Mouse (Mus musculus) embryonic facial prominence, embryonic 12.5 days (tissue): Measurements from ENCODE around the gene Katnbl1. TPM values are rescaled to one million over a fixed set of nuclear protein-coding genes. Genes with fewer than 3 reads are reported as not detected.

Source experiments
- ATAC-seq: fragments of 200-750 bp; cut with Nextera tagmentation; 2 replicates; pipeline ENCODE4 v1.8.0; 2017; ENCODE audit not compliant: insufficient number of reproducible peaks, insufficient read depth, low FRiP score, low TSS enrichment
- H3K27ac ChIP-seq: fragments of 300-500 bp; sonication (generic); 2 replicates; pipeline ENCODE4 v1.5.1; 2016; ENCODE audit warnings: mild to moderate bottlenecking
- H3K27me3 ChIP-seq: fragments of 300-500 bp; sonication (generic); 2 replicates; pipeline ENCODE4 v1.6.1; 2016; ENCODE audit warnings: mild to moderate bottlenecking, moderate library complexity
- H3K36me3 ChIP-seq: fragments of 300-500 bp; sonication (generic); 2 replicates; pipeline ENCODE4 v1.6.1; 2016; ENCODE audit warnings: mild to moderate bottlenecking
- H3K4me1 ChIP-seq: fragments of 300-500 bp; sonication (generic); 2 replicates; pipeline ENCODE4 v1.6.1; 2016
- H3K4me2 ChIP-seq: fragments of 300-500 bp; sonication (generic); replicated peaks from 2 replicates; pipeline ENCODE4 v1.6.1; 2016; ENCODE audit warnings: mild to moderate bottlenecking, moderate library complexity
- H3K4me3 ChIP-seq: fragments of 300-500 bp; sonication (generic); 2 replicates; pipeline ENCODE4 v1.5.1; 2016; ENCODE audit warnings: mild to moderate bottlenecking
- H3K9ac ChIP-seq: fragments of 300-500 bp; sonication (generic); 2 replicates; pipeline ENCODE4 v1.6.1; 2016; ENCODE audit warnings: mild to moderate bottlenecking, moderate library complexity
- H3K9me3 ChIP-seq: fragments of 300-500 bp; sonication (generic); 2 replicates; pipeline ENCODE4 v1.6.1; 2016; ENCODE audit warnings: mild to moderate bottlenecking, moderate library complexity
- WGBS: fragments of 180-500 bp; shearing (Covaris S2); methylation state at CpG from one replicate; pipeline ENCODE4 v1.1.7; 2016; 5-methylcytosine and 5-hydroxymethylcytosine counted together
- polyA plus RNA-seq: library from polyadenylated mRNA; unstranded; fragments of >200 nt; fragmentation: Nextera tagmentation; extraction: Ambion mirVana; gene quantifications from 2 replicates; pipeline ENCODE4 v1.2.1, GENCODE M21; 2016

Katnbl1 gene
- polyA plus RNA-seq, 1 experiment from 2014 or later: 50.3 TPM

DNA sequence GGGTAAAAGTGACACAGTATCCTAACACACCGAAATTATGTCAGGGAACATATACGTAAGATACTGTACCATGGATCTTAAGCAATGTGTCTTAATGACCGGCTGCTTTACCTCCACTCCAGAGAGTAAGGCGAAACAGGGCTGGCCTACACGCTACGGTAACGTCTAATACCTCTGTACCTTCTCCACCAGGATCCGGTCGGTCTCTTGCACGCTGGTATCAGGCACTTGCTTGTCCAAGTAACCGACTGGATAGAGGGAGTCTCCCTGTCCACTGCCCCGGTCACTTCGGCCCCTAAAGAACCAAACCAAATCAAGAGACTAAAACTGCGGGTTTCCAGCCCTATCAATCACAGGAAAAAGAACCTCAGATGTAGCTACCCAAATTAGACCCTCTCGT, 11.8 kb upstream of the Katnbl1 start:
- peak overlapping the region; percentile 87 for H3K4me2 ChIP-seq
- no peak for ATAC-seq
- WGBS: 17% methylated on average over 15 of the region's 15 CpGs

DNA sequence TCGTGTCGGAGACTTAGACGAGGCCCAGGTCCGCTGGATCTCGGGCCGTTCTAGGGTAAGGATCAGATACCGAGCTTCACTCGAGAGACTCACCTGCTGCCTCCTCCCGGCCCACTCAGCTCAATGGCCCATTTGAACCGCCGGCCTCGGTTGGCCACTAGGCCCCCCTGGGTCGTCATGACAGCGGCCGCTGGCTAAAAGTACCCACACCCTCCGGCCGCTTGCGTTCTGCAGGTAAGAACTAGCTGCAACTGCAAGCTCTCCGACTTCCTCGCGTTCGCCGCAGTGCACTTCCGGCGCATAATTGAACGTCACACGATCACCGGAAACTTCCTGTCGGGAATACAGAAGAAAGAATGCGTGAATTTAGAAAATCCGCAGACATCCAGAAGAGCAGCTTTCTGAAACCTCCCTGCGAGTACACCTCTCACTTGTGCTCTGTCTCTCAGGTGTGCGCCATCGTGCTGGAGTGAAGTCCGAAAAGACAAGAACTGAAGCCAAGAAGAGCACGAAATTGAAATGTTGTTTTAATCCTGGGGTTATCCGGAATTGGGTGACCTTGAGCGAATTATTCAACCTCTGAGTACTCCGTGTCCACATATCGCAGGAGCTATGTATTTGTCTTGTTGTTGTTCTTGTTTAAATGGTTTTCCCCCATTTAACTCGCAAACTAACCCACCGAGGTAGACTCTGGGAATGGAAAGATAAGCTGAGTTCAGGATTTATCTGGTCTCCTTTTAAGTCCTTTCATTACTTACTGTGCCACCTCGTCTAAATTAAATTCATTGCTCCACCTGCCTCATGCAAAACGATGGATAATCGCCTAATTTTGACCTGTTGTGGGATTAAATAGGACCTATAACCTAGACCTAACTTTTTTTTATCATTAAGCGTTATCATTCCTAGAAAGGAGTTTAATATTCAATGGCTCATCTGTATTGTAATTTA, 11.0 kb upstream of the Katnbl1 start, which contains the start of gene Emc4:
Gene Emc4, minus strand, starts transcription at position 302 of the 948 bp plus-strand sequence.
- Histone ChIP-seq H3K27me3 (no peaks in the 10 kb centered on the region), H3K27ac (peak within 1 kb of the TSS; percentile 90), H3K9me3 (no peaks in the 10 kb centered on the region), H3K36me3 (peaks cover 20% of the 10 kb centered on the region), H3K4me1 (peaks cover 8% of the 10 kb centered on the region), H3K4me3 (peak within 1 kb of the TSS; percentile 90), H3K9ac (peak within 1 kb of the TSS; percentile 72), H3K4me2 (peak within 1 kb of the TSS; percentile 87)
- peak; percentile 74; the same call in 1 of the 2 replicates for ATAC-seq
- 2% methylated on average over 46 of the region's 46 CpGs for WGBS

More for the DNA sequence above, 11.8 kb upstream of the Katnbl1 start:
- H3K4me3 ChIP-seq: peak overlapping the region; percentile 90
- H3K27me3 ChIP-seq: no peaks in the 10 kb centered on the region
- H3K9me3 ChIP-seq: no peaks in the 10 kb centered on the region
- H3K9ac ChIP-seq: peak overlapping the region; percentile 72
- no peak overlapping the region for H3K27ac ChIP-seq
- H3K4me1 ChIP-seq: peaks cover 8% of the 10 kb centered on the region
- peaks cover 25% of the 10 kb centered on the region for H3K36me3 ChIP-seq

DNA sequence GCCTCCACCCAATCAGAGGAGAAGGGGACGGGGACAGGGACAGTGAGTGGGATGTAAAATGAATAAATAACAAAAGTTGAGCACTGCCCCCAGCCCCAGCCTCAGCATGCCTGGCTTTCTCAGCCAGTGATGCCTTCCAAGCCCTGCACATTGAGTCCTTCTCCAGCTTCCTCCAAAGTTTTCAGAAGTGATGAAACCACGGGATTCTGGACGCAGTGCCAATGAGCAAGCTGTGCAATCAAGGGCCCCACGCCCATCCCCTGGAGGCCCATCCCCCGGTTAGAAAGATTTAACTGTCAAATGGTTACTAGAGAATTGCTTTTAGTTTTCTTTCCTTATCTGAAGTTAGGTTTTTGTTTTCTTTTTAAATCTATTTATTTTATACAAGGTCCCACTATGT, 9.1 kb upstream of the Katnbl1 start:
- 0 out of 2 replicates have a peak, but pooled peaks cover 3% of the 10 kb centered on the region for H3K36me3 ChIP-seq
- H3K27ac ChIP-seq: no peak overlapping the region
- no peak overlapping the region for H3K4me3 ChIP-seq
- H3K4me2 ChIP-seq: no peak overlapping the region
- no peaks in the 10 kb centered on the region for H3K9me3 ChIP-seq
- H3K4me1 ChIP-seq: peaks cover 8% of the 10 kb centered on the region
- no peak for ATAC-seq
- H3K27me3 ChIP-seq: no peaks in the 10 kb centered on the region
- no peak overlapping the region for H3K9ac ChIP-seq
- WGBS: 68% methylated on average over 5 of the region's 5 CpGs

DNA sequence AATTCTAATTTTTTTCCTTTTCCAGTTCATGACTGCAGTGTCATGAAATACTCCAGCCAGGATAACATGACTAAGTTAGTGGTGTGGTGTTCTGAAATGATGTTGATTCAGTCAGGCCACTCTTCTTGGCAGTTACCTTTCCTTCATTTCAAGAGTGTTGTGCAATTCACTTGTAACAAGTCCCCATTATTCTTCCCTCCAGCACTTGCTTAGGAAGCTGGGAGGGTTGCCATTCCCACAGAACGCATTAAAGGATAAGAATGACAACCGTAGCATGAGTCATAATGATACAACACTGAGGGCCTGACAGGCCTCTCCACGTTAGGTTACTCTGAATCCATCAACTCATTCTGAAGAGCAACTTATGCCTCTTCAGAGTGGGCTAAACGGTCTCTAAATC, 5.9 kb upstream of the Katnbl1 start:
- H3K4me1 ChIP-seq: no peaks in the 10 kb centered on the region
- WGBS: 63% methylated on average over 4 of the region's 4 CpGs

DNA sequence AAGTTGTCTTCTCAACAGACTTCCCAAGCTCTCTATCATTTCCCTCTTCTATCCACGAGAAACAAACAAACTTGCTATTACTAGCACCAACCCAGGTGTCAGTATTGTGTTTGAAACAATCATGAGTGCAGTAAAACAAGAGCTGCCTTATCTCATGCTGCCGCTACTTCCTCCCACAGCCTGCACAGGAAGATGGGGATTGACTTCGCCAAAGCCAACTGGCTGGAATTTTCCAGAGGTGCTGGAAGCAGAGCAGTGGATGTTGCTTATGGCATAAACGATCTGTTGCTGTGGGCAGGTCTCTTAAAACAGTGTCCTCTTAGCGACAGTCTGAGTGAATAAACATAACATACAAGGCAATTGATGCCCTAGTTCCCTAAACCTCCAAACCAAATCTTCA, 4.4 kb upstream of the Katnbl1 start:
- Histone ChIP-seq H3K4me3 (no peak overlapping the region), H3K36me3 (no peaks in the 10 kb centered on the region)
- ATAC-seq: no peak

More for the DNA sequence above, 5.9 kb upstream of the Katnbl1 start:
- Histone ChIP-seq H3K4me2 (no peak overlapping the region), H3K9me3 (no peaks in the 10 kb centered on the region), H3K27ac (no peak overlapping the region), H3K36me3 (no peaks in the 10 kb centered on the region), H3K4me3 (no peak overlapping the region), H3K27me3 (no peaks in the 10 kb centered on the region), H3K9ac (no peak overlapping the region)
- ATAC-seq: no peak

DNA sequence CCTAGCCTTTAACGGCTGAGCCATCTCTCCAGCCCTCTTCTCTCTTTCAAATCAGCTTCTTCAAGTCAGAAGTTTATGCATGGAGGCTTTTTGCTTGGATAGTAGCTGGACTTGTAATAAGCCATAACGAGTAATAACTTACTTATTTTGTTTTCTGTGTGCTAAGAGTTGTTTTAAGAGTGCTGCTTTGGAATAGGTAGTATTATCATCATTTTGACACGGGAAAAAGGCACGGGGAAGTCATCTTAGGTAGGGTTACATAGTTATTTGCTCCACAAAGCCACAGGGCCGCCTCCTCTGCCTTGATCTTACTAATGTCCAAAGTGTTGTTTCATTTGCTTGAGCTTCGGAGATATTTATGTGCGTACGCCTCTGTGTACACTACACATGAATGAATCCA, 1.1 kb downstream of the Katnbl1 start:
- H3K27ac ChIP-seq: no peak overlapping the region
- peak overlapping the region; percentile 95 for H3K9ac ChIP-seq
- H3K36me3 ChIP-seq: no peaks in the 10 kb centered on the region
- ATAC-seq: no peak
- peak overlapping the region; percentile 67 for H3K4me2 ChIP-seq
- H3K9me3 ChIP-seq: no peaks in the 10 kb centered on the region
- no peaks in the 10 kb centered on the region for H3K27me3 ChIP-seq
- H3K4me3 ChIP-seq: peak overlapping the region; percentile 93
- 47% methylated on average over 8 of the region's 8 CpGs for WGBS
- peaks cover 9% of the 10 kb centered on the region; the same call in 1 of the 2 replicates for H3K4me1 ChIP-seq

More for the DNA sequence above, 4.4 kb upstream of the Katnbl1 start:
- Histone ChIP-seq H3K27me3 (no peaks in the 10 kb centered on the region), H3K4me1 (no peaks in the 10 kb centered on the region), H3K9ac (no peak overlapping the region), H3K27ac (no peak overlapping the region), H3K4me2 (no peak overlapping the region), H3K9me3 (no peaks in the 10 kb centered on the region)
- WGBS: 59% methylated on average over 5 of the region's 5 CpGs

DNA sequence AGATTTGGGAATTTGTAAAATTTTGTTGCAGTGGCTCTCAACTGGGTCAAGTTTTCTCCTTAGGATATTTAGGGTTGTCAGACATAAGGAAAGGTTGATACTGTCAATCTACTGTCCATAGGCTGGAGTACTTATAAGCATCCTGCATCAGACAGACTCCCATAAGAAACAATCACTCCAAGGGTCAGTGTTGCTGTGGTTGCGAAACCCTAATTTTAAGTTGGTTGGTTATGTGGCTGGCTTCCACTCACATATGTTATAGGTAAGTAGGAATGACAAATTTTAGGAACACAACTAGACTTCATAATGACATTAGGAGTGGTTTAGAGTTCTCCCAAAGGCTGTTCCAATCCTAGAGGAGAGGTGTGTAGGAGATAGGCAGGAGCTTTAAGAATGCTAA, 2.2 kb downstream of the Katnbl1 start:
- Histone ChIP-seq H3K9ac (no peak overlapping the region), H3K27ac (no peak overlapping the region), H3K4me3 (no peak overlapping the region), H3K9me3 (no peaks in the 10 kb centered on the region), H3K4me2 (0 out of 2 replicates have a peak overlapping the region, but pooled peaks have one; percentile 67), H3K27me3 (no peaks in the 10 kb centered on the region), H3K4me1 (peaks cover 9% of the 10 kb centered on the region; the same call in 1 of the 2 replicates), H3K36me3 (no peaks in the 10 kb centered on the region)
- 91% methylated on average over 1 of the region's 1 CpGs for WGBS
- no peak for ATAC-seq

DNA sequence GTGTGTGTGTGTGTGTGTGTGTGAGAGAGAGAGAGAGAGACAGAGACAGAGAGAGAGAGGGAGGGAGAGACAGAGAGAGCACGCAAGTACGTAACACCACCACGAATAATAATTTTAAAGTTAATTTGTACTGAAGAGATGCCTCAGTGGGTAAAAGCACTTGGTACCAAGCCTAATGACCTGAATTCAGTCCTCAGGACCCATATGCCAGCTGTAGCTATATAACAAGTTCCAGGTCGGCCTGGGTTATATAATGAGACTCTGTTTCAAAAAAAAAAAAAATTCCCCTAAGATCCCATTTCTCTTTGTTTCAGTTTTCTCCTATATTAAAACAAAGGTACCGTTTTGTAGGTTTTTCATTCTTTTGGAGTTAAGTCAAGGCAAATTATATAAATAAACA, 11.8 kb downstream of the Katnbl1 start:
- Histone ChIP-seq H3K4me1 (peaks cover 2% of the 10 kb centered on the region; the same call in 1 of the 2 replicates), H3K4me3 (no peak overlapping the region), H3K4me2 (no peak overlapping the region), H3K27me3 (no peaks in the 10 kb centered on the region), H3K27ac (no peak overlapping the region), H3K36me3 (no peaks in the 10 kb centered on the region), H3K9ac (no peak overlapping the region), H3K9me3 (no peaks in the 10 kb centered on the region)
- ATAC-seq: no peak
- 83% methylated on average over 5 of the region's 5 CpGs for WGBS

DNA sequence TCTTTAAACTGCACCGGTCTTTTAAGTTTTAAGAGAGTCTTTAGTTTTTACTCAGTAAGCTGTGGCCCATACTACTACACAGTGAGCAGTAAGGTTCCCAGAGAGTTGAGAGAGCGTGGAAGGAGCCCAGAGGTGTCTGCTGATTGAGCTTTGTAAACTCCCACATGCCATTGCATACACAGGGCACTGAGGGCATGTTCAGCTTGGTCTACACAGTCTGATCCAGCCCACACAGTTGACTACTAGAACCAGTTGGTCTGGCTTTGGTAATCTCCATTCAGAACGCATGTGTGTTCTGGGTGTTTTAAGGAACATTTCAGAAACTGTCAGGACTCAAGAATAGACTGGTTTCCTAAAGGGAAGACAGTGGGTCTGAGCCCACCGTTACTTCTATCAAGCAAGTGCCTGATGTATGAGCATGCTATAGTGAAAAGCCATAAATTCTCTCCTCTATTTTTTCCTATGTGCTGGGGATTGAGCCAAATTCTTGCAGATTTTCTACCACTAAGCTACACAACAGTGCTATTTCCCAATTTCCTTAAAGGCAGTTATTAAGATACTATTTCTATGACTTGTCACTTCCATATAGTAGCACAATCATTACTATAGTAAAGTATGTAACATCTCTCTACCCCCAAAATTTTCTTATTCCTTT, 12.5 kb downstream of the Katnbl1 start:
- peaks cover 2% of the 10 kb centered on the region; the same call in 1 of the 2 replicates for H3K4me1 ChIP-seq
- WGBS: 89% methylated on average over 4 of the region's 4 CpGs
- no peaks in the 10 kb centered on the region for H3K9me3 ChIP-seq
- ATAC-seq: no peak
- no peaks in the 10 kb centered on the region for H3K27me3 ChIP-seq
- H3K4me3 ChIP-seq: no peak overlapping the region
- no peak overlapping the region for H3K27ac ChIP-seq
- H3K9ac ChIP-seq: no peak overlapping the region
- H3K36me3 ChIP-seq: no peaks in the 10 kb centered on the region
- H3K4me2 ChIP-seq: no peak overlapping the region

DNA sequence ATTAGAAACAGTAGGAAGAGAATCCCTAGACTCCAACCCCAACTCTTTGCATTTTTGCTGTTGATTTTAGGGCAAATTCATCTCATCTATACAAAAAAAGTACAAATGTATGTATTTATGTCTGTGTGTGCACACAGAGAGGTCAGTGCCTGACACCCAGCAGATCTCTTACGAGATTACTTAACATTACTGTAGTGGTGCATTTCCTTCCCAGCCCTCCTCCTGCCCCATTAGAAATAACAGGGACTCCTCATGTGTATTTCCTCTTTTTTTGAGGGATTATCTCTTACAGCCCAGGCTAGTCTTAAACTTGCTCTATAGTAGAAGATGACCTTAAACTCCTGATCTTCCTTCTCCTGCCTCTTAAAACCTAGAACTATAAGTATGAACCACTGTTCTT, 13.7 kb downstream of the Katnbl1 start:
- H3K4me3 ChIP-seq: no peak overlapping the region
- no peak for ATAC-seq
- no peaks in the 10 kb centered on the region for H3K9me3 ChIP-seq
- peaks cover 2% of the 10 kb centered on the region; the same call in 1 of the 2 replicates for H3K4me1 ChIP-seq
- no peak overlapping the region for H3K9ac ChIP-seq
- H3K27me3 ChIP-seq: no peaks in the 10 kb centered on the region
- H3K4me2 ChIP-seq: no peak overlapping the region
- H3K36me3 ChIP-seq: no peaks in the 10 kb centered on the region
- 83% methylated on average over 1 of the region's 1 CpGs for WGBS
- H3K27ac ChIP-seq: no peak overlapping the region

DNA sequence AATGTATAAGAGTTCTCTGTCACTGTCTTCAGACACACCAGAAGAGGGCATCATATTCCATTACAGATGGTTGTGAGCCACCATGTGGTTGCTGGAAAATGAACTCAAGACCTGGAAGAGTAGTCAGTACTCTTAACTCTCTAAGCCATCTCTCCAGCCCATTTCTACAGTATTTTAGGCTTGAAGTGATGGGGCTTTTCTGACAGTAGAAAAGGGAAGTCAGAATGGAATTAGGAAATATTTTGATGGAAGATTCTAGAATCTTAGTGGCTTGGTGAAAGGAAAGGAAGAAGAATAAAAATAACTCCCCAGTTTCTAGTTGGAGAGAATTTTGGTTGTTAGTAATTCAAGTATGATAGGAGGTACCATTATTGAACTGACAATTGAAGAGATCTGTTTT, 14.9 kb downstream of the Katnbl1 start:
- no peaks in the 10 kb centered on the region for H3K27me3 ChIP-seq
- H3K27ac ChIP-seq: no peak overlapping the region
- no peak overlapping the region for H3K9ac ChIP-seq
- no peak overlapping the region for H3K4me2 ChIP-seq
- no peaks in the 10 kb centered on the region for H3K9me3 ChIP-seq
- H3K4me1 ChIP-seq: peaks cover 2% of the 10 kb centered on the region; the same call in 1 of the 2 replicates
- no peaks in the 10 kb centered on the region for H3K36me3 ChIP-seq
- no peak for ATAC-seq
- H3K4me3 ChIP-seq: no peak overlapping the region
